Mouse (Mus musculus) macrophage (primary cell): Measurements from ENCODE around the gene Ints13. TPM values are rescaled to one million over a fixed set of nuclear protein-coding genes. Genes with fewer than 3 reads are reported as not detected.

Experiments
- H3K27ac ChIP-seq: fragments of 350-480 bp; formaldehyde crosslinking; 2 replicates; pipeline ENCODE4 v1.9.0; 2021
- H3K36me3 ChIP-seq: fragments of 350-480 bp; formaldehyde crosslinking; 2 replicates; pipeline ENCODE4 v1.9.0; 2021; ENCODE audit errors: inconsistent target
- H3K4me3 ChIP-seq: fragments of 350-480 bp; formaldehyde crosslinking; 2 replicates; pipeline ENCODE4 v1.9.0; 2021; ENCODE audit errors: inconsistent target
- H3K79me2 ChIP-seq: fragments of 350-480 bp; formaldehyde crosslinking; 2 replicates; pipeline ENCODE4 v1.9.0; 2021; ENCODE audit errors: inconsistent target
- WGBS: methylation state at CpG from one replicate; pipeline ENCODE4 v1.1.7; 2026; ENCODE audit warnings: inconsistent platforms; ENCODE audit not compliant: missing documents; 5-methylcytosine and 5-hydroxymethylcytosine counted together
- polyA plus RNA-seq: library from polyadenylated mRNA; stranded (reverse); fragments of 250-400 nt; gene quantifications from 3 replicates; pipeline ENCODE4 v1.2.4, GENCODE M21; 2018; ENCODE audit warnings: inconsistent platforms

Ints13 gene
- polyA plus RNA-seq, 1 experiment from 2014 or later = 48.3 TPM

GRCm38 (mm10) chr6:146500206-146500605 is 77.4 kb downstream of the Ints13 start:
- no peaks in the 10 kb centered on the region for H3K36me3 ChIP-seq
- no peaks in the 10 kb centered on the region; the same call in 1 of the 2 replicates for H3K79me2 ChIP-seq
- H3K27ac ChIP-seq = no peak overlapping the region
- no peak overlapping the region for H3K4me3 ChIP-seq
- 81% methylated on average over 6 of the region's 6 CpGs for WGBS

Other genes with a start within 250 kb of the Ints13 start
- 6.3 to 8.3 TPM (median 8.2 TPM) in 3 replicates for gene Itpr2, start 75.6 kb downstream of the Ints13 start, polyA plus RNA-seq
- 81.7 to 146 TPM (median 81.9 TPM) in 3 replicates for gene Fgfr1op2, start 632 bp downstream of the Ints13 start, polyA plus RNA-seq
- 25.7 to 41.0 TPM (median 35.8 TPM) in 3 replicates for gene Med21, start 64.7 kb upstream of the Ints13 start, polyA plus RNA-seq
- gene Tm7sf3, start 65.0 kb upstream of the Ints13 start, polyA plus RNA-seq = 11.7 to 20.2 TPM (median 17.7 TPM) in 3 replicates
- gene Stk38l, start 147.2 kb upstream of the Ints13 start, polyA plus RNA-seq = 2.7 to 4.0 TPM (median 3.3 TPM) in 3 replicates
- gene Arntl2, start 218.2 kb upstream of the Ints13 start, polyA plus RNA-seq = 0.07 to 0.25 TPM in 2 of 3 replicates, not detected in the other